Mouse (Mus musculus) spleen, postnatal 14 days (tissue): ENCODE data around the gene Vmn1r4.
A peak's percentile ranks its signal among the peaks of the same experiment; 100 is the strongest.

Experiments used
- DNase-seq, 2 experiments: peaks; one replicate each; pipeline ENCODE4 v3.0.0; 2021 to 2022; ENCODE audit warnings: low spot score in 2 of 2

The Vmn1r4 gene

DNA sequence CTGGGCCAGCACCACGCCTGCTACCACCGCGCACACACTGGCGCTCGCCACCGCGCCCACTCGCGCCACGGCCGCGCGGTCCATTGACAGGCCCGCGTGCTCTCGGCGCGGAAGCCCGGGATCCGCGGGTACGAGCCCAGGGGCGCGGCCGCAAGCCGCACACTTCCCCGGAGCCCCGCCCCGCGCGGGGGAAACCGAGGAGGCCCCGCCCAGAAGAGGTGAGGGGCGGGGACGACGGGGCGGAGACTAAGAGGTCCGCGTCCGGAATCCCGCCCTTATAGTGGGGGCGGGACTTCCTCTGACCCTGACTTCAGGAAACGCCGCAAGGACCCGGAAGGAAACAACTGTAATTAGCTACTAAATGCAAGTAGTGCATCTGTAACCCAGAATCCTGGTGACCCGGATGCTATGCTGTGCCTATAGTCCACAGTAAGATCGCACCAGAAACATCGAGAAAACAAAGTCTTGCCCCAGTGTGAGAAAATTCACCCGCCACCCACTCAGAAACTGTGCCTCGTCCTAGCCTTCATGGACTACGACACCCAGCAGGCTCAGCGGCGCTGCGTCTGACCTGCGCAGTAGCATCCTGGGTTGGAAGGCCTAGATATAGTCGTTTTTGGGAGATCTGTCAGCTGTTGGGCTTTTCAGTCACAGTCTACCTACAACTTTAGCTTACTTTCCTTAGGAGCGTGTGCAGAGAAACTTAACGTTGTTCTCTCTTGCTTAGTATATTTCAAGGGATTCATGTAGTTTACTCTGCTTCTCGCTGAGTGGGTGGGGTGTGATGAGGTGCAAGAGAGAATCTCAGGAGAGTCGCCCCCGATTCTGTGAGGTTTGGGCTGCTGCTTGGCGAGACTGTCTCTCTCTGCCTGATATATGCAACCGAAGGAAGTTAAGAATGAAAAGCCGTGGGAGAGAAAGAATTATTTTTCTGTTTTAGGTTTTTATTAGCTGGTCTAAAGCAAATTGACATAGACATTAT, at the start of gene Vmn1r4, which contains the start of gene Nt5c3:
Vmn1r4 (plus strand) TSS at position 290 of the 982 bp plus-strand sequence.
Nt5c3 (minus strand) TSS at position 207 of the 982 bp plus-strand sequence.
- peak; percentile 91 to 92 for DNase-seq

DNA sequence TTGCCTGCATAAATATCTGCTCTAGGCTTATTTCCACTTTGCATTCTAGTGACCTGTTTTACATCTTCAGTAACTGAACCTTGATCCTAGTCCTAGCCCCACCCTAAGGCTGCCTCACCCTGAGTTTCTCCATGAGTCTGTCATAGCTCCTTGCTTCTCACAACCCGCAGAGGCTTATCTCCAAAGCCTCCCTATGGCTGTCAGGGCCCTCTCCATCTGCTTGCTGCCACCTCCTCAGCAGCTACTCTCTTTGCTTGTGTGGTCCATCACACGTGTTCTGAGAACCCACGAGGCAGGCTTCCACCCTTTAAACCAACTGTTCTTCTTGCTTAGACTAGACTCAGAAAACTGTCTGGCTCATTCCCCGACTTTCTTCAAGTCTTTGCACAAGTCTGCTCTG, 46.9 kb upstream of the Vmn1r4 start:
- DNase-seq = no peak

DNA sequence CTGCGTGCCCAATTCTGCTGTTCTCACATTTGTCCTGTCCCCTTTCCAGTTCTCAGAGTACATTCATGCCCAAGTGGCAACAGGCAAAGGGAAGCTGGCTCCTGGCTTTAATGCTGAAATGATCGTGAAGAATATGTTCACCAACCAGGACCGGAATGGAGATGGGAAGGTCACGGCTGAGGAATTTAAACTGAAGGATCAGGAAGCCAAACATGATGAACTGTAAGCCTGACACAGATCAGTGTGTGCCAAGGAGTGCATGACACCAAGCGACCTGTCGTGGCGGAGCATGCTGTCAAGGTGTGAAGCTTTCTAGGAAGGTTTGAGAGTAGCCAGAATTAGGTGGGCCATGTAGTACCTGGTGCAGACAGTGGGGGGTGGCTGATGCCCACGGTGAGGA, 45.8 kb upstream of the Vmn1r4 start:
- DNase-seq = no peak

DNA sequence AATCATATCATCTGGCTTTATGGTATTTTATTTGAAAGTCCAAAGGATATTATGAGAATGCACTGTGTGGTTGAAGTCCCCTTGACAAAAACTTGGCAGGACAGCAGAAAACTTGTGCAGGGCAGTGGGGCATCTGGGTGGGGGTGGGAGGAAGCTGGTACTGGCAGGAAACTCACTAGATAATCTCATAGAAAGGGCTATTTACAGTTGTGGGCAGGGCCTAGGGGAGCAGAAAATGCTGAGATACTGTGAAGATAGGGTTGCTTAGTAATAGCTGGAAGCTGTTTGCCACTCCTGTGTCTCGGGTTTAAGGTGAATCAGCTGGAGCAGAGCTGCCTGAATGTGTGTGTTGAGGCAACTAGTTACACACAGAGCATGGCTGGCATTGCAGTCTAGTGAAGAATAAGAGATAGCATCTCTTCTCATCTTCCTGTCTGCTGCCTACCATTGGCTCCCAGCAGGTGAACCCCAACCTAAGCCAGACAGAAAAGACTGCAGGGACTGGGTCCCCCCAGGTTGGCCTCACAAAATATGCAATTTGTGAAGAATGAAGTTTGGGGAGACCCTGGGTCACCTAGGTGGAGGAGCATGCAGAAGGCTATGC, 44.4 kb upstream of the Vmn1r4 start:
- DNase-seq = no peak

DNA sequence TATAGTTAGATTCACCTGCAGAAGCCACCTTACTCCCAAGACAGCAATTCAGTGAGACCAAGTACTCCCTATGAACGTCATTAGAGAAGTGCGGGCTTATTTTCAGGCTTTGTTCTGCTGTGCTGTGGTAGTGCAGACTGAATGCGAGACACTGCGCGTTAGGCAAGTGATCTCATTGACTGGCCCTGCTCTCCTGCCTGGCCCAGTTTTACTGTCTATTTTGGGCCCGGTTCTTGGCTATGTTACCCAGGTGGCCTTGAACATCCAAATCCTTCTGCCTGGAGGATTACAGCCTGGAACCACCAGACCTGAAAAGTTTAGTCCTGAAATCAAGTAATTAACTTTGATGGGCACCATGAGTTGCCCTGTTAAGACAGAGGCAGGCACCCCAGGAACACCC, 35.3 kb upstream of the Vmn1r4 start:
- DNase-seq = no peak

DNA sequence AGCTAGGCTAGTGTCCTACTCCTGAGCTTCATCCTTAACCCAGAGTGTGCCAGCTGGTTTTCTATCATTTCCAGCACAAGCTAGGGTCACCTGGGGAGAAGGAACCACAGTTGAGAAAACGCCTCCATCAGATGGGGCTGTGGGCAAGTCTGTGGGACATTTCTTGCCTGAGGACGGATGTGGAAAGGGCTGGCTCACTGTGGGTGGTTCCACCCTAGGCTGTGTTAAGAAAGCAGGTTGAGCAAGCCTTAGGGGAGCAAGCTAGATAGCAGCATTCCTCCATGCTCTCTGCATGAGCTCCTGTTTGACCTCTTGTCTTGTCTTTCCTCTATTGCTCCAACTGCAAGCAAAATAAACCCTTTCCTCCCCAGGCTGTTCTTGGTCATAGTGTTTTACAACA, 33.1 kb upstream of the Vmn1r4 start:
- no peak for DNase-seq

DNA sequence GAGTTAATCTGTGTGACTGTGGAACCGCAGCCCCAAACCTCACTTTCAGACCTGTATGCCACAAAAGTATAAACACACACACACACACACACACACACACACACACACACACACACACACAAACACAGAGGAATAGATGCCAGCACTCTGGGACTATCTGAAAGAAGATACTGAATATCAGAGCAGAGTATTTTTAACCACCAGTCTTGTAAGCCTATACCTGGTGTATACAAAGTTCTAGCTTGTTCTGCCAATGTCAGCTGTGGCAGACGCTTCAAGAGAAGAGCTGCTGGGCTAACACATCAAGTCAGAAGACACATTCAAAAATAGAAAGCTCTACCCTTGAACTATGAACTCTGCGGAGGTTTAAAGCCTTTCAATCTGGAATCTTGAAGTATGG, 24.2 kb upstream of the Vmn1r4 start:
- no peak for DNase-seq

DNA sequence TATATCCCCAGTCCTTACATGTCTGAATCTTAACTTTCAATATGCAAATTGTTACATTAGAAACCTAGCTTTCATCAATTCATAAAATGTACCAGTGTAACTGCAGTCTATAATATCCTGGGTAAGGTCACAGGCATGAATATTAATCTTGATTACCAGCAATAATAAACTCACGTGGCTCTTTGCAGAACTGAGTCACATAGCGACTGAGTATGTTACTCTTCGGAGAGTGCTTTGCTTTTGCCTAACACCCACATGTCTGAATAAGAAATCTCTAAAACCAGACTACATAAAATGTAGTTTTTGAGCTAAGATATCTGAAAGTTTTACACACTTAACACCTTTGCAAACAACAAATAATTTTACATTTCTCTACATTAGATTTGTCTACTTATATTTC, 22.5 kb upstream of the Vmn1r4 start:
- no peak for DNase-seq

DNA sequence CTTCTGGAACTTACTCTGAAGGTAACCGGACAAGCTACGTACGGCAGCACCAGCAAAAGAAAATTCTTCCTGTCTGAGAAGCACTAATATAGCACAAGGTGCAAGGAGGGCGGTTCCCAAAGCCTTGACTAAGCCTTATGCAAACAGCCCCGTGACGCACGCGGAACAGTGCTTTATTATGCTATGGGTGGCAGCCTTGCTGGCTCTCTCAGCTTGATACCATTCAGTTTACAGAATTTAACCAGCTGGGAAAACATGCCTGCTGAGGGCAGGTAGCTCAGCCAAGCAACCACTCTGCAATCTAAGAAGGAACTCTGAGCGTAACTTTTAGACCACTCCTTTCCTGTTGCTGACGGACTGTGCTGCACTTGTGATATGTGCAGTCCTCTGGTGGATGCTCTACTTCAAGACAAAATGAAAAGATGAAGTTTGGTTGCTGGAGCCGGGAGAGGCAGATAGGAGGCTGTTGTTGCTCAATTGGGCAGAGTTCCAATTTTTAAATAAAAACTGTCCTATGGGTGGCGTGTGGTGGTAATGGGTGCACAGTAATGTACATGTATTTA, 21.9 kb upstream of the Vmn1r4 start:
- DNase-seq = peak; percentile 62 to 71

DNA sequence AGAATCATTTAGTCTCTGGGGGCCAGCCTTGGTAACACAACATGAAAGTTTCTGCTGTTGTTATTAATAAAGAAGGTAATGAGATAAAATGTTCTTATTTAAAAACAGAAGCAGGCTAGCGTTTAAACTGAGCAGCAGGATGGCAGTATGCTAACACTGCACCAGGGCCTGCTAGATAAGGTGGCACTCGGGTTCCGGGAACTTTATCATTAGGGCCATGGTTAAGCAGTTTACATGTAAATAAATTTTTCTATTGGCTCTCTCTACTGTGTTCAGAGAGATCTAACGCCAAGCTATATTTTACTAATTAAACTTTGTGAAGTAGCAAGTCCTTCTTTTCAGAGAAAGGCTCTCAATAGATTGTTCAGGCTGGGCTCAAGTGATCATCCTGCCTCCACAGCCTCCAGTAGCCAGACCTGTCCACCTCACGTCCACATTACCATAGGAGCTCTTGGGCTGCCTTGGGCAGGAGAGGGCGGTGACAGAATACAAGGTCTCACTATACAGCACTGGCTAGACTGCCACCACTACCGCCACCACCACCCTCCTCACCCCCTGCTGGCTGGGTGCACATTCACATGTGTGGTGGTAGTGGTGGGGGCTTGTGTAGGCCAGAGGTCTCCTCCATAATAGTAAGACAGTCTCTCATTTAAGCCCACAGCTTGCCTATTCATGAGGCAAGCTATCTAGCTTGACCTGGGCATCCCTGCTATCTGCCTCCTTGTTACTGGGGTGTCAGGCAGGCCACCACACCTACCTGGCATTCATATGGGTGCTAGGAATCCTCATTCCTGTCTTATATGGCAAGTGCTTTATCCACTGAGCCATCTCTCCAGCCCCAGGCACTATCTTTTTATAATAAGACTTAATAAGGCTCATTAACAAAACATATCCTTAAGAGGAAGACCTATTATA, 21.0 kb upstream of the Vmn1r4 start:
- DNase-seq = peak; percentile 28 to 49

DNA sequence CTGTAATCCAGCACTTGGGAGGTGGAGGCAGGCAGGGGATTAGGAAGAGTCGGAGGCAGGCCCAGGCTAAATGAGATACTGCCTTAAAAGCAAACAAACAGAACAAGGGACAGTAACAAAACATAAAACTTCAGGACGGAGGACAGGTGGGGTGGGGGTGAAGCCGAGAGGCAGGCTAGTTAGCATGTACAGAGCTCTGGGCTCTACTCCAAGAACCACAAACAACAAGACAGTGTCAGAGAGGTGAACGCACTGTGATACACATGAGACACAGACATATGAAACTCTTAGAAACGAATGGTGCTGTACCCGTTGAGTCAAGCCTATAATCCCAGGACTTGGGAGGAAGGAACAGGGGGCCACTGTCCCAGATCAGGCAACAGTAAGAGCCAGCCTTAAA, 20.0 kb upstream of the Vmn1r4 start:
- no peak for DNase-seq

DNA sequence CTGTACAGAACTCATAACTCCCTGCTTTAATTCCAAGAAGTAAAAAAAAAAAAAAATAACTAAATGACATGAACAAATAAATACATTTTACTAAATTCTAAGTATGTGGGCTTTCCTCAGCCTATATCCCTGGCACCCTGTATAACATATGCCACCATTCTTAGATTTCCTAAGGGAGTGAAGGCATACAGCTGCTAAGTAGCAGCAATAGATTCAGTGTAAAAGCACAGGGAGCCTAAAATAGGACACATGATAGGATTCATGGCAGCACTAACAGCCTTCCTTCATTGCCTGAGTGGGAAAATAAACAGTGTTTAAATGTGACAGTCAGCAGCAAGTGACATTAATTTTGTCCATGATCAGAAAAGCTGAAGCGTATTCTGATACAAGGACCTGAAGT, 19.5 kb upstream of the Vmn1r4 start:
- no peak for DNase-seq

DNA sequence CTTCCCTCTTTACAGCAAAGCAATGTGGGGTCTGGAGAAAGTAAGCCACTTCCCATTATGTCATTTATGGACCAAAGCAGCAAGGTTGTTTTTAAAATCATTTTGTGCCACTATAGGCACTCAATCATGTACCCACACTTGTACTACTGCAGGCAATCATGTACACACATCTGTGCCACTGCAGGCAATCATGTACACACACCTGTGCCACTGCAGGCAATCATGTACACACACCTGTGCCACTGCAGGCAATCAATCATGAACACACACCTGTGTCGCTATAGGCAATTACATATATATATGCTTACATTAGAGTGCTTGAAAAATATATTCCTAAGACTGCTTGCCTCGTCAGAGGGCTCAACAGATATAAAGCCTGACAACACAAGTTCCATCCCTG, 18.8 kb upstream of the Vmn1r4 start:
- DNase-seq = no peak

DNA sequence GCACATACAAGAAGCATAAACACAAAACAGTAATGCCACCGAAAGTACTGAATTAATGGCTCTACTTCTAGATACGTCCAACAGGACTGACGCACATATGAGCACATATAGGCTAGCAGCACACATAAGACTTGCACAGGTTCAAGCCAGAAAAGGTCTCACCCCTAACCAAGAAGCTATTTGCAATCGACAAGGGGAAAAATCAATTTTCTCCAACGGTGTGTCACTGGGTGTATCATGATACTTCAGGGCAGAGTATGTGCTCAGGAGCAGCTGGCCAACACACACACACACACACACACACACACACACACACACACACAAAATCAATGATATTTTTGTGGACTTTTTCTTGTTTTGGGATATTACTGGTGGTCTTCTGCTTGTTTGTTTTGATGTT, 18.3 kb upstream of the Vmn1r4 start:
- DNase-seq = no peak

DNA sequence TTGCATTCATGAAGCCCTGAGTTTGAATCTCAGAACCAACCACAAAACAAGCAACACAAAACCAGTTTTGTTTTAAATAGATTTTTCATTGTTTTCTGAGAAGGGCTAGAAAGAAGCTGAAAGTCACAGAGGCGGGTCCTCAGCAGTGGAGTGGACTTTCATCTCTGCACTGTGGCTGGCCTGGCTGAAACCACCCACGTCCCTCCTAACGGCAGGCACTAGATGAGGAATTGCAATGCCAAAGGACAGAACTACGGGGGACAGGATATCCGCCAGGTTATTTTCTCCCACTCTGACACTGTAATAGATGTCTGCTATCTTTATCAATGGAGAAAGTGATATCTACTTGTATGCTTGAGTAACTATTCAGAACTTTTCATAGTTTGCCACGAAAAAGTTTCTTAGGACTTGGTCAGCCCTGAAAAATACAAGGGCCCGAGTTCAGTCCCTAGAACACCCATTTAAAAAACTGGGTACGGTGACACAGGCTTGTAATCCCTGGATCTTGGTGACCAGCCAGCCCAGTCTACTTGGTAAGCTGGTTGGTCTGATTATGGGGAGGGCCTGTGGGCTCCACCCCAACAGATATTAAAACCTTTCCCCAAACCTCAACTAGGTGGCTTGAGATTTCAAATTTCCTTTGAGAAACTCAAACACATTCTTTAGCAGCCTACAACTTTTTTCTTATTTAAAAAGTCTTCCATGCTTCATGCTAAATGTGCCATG, 17.5 kb upstream of the Vmn1r4 start:
- DNase-seq = no peak

DNA sequence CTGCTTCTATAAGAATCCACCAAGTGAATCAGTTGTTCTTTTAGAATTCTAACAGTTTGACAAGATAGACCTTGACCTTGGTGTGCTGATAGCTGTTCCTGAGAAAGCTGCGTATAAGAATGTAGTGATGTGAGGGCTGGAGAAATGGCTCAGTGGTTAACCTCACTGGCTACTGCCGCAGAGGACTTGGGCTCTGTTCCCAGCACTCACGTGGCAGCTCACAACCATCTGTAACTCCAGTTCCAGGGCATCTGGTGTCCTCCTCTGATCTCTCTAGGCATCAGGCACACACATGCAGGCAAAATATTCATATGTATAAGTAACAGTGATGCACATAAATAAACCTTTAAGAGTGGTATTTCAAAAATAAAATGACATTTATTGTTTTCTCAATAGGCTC, 15.8 kb upstream of the Vmn1r4 start:
- no peak for DNase-seq

DNA sequence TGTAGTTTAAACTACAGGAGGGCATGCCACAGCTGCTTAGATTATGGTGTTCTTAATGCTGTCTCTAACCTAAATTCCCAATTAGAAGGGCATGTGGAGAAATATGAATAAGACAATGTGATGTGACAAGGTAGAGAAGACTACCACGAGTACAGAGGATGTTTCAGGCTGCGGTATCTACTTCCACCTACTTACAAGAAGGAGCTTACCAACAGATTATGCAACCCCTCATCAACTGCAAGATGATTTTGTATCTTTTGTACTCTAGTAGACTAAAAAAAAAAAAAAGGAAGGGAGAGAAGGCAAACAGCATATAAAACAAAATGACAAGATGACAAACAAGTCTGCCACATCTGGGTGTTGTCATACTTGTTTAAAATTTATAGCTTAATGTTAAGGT, 15.4 kb upstream of the Vmn1r4 start:
- no peak for DNase-seq

DNA sequence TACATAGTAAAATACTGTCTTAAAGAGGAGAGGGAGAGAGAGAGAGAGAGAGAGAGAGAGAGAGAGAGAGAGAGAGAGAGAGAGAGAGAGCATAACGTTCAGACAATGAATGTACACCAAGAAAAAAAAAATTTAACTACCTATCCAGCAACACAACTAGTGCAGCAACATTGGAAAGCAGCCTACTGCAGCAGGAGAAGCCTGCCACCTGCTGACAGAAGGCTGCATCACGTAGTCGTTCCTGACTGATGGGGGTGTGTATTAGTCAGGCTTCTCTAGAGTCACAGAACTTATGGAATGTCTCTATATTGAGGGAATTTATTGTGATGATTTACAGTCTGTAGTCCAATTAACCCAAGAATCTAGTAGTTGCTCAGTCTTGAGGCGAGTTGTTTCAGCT, 14.9 kb upstream of the Vmn1r4 start:
- peak; percentile 57 to 73 for DNase-seq

DNA sequence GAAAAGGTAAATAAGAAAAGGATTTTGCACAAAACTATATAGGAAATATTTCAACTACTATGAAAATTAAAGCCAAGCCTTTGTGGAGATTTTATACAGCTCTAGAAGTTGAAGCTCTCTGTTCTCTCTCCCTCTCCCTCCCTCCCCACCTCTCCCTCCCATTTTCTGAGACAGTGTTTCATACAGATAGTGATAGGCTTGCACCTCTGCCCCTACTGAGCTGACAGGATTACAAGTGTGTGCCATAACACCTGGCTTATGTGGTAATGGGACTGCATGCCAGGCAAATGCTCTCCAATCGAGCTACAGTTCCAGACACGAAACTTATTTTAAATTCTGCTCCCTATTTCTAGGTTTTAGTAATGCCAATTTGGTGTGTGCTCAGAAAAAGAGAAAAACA, 12.9 kb upstream of the Vmn1r4 start:
- no peak for DNase-seq

DNA sequence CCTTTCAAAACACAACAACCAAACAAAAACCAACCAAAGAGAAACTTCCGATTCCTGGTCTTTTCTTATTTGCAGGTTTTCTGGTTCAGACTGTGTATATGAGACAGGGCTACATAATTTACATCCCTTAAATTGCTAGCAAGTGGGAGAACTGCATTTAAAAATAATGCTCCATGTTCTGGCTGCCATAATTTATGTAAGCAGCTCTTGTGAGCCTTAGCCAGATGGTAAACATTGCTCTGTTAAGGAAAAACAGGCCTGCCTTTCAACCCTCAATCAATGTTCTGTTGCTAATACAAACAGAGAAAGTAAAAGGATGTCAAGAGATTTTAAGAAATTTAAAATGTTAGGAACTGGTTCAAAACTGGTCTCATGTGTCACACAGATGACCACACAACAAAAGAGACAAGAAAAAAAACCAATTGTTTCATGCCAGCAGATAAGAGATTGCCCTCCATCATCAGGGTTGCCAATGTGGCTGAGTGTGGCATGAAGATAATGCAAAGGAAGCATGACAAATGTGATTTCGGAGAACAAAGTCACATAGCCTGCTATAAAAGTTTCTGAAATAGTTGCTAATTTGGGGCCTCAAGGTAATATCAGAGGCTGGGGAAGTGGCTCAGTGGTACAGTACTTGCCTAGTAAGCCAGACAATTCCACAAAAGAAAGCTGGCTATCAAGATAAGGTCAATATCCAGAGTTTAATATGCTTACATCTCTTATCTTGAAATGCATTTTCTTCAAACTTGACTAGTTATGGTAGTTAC, 10.5 kb upstream of the Vmn1r4 start:
- DNase-seq = no peak
